Mouse (Mus musculus): Measurements from ENCODE around the gene Hsd11b1. TPM values are rescaled to one million over a fixed set of nuclear protein-coding genes. Genes with fewer than 3 reads are reported as not detected.

Hsd11b1 gene
- polyA plus RNA-seq, 1 experiment from 2014 or later: 0.21 TPM

DNA sequence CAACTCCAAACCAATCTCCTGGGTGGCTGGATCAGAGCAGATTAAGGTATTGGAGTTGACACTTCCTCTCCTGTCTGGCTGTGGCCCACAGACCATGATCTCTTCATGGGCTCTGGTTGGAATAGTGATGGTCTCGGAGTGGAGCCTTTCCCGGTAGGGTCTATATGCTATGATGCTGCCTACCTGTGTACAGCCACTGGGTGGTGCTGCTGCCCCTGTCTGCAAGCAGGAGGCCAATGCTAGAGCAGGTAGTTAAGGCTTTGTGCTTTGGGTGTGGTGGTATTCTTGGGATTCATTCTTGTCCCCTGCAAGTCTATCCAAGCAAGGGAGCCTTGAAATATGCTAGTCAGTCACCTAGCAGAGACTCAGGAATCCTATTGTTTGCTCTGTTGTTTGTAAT lies 55.7 kb downstream of the Hsd11b1 start:
- Histone ChIP-seq H3K9me3 (replicated peaks) (no peaks in the 10 kb centered on the region), H3K9ac (no peak overlapping the region), H3K27me3 (no peaks in the 10 kb centered on the region), H3K27ac (no peak overlapping the region), H3K4me1 (no peaks in the 10 kb centered on the region), H3K36me3 (no peaks in the 10 kb centered on the region), H3K4me2 (replicated peaks) (no peak overlapping the region), H3K4me3 (no peak overlapping the region)
- 57% methylated on average over 2 of the region's 2 CpGs for WGBS
- no peak for ATAC-seq (ENCODE audit: low FRiP score)

DNA sequence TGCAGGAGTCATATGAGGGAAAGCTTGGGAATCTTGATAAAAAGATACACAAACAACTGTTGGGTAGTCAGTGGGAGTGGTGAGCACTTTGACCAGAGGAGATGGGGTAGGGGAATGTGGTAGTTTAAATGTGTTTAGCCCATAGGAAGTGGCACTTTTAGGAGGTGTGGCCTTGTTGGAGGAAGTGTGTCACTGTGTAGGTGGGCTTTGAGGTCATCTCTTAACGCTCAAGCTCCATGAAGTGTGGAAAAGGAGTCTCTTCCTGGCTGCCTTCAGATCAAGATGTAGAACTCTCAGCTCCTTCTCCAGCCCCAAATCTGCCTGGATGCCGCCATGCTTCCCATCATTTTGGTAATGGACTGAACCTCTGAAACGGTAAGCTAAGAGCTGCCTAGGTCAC lies 56.4 kb downstream of the Hsd11b1 start, which contains the start of gene Lamb3:
TSS of gene Lamb3 (plus strand) at position 197 of the 400 bp plus-strand sequence.
- 89% methylated on average over 3 of the region's 3 CpGs for WGBS

DNA sequence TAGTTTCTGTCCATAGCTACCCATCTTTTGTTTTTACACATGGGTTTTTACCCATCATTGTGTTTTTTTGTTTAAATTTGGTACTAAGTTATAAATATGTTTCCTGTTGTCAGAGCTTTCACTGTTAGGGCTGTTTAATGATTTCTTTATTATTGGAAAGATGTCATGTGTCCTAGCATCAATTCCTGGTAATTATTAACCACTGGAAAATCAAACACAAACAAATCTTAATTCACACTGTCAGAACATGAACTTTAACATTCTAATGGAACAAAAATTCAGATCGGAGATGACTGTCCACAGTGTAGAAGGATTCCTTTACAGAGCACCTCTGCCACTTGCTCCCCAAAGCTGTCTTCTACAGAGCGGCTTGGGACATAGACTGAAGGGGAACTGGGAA lies 58.4 kb downstream of the Hsd11b1 start:
- Histone ChIP-seq H3K9me3 (replicated peaks) (no peaks in the 10 kb centered on the region), H3K36me3 (no peaks in the 10 kb centered on the region), H3K4me2 (replicated peaks) (no peak overlapping the region), H3K9ac (no peak overlapping the region), H3K4me3 (no peak overlapping the region), H3K27ac (no peak overlapping the region), H3K4me1 (no peaks in the 10 kb centered on the region), H3K27me3 (no peaks in the 10 kb centered on the region)
- ATAC-seq (ENCODE audit: low FRiP score): no peak
- WGBS: 91% methylated on average over 2 of the region's 2 CpGs

More for the DNA sequence above, 56.4 kb downstream of the Hsd11b1 start, which contains the start of gene Lamb3:
- no peaks in the 10 kb centered on the region for H3K9me3 ChIP-seq (replicated peaks)
- H3K9ac ChIP-seq: no peak within 1 kb of the TSS
- no peak within 1 kb of the TSS for H3K27ac ChIP-seq
- no peak within 1 kb of the TSS for H3K4me3 ChIP-seq
- H3K36me3 ChIP-seq: no peaks in the 10 kb centered on the region
- ATAC-seq (ENCODE audit: low FRiP score): no peak
- no peaks in the 10 kb centered on the region for H3K4me1 ChIP-seq
- H3K27me3 ChIP-seq: no peaks in the 10 kb centered on the region
- H3K4me2 ChIP-seq (replicated peaks): no peak within 1 kb of the TSS

DNA sequence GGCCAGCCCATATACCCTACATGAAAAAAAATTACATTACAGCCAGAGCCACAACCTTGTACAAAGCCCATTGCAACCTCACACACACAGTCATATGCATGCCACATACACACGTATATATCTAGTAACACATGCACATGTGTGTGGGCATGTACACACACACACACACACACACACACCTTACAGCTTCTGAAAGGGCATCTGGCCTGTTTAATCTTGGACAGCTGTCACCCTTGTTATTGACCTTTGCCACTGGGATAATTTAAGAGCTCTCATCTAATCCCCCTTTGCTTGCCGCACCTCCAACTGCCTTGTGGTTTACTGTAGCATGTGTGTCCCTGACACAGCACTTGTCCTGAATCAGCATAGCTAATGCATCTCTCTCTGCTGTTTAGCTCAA lies 60.1 kb downstream of the Hsd11b1 start:
- Histone ChIP-seq H3K27me3 (no peaks in the 10 kb centered on the region), H3K27ac (no peak overlapping the region), H3K36me3 (no peaks in the 10 kb centered on the region), H3K9ac (no peak overlapping the region), H3K4me2 (replicated peaks) (no peak overlapping the region), H3K9me3 (replicated peaks) (no peaks in the 10 kb centered on the region), H3K4me3 (no peak overlapping the region), H3K4me1 (no peaks in the 10 kb centered on the region)
- no peak for ATAC-seq (ENCODE audit: low FRiP score)
- WGBS: 85% methylated on average over 2 of the region's 2 CpGs

DNA sequence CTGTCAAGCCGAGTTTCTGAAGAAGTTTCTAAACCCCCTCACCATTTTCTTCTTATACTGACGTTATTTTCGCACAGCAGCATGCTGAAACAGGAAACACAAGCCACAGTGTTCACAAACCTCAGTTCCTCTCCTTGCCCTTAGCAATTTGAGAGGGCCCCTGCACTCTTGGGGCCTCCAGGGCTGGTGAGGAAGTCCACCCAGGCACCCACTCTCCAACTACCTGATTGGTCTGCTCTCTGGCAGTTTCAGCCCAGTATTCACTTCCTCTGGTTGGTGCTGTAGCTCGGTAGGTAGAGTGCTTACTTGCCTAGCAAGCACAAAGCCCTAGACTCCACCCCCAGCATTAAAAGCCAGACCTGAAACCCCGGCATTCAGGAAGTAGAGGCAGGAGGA lies 62.5 kb downstream of the Hsd11b1 start, which contains the start of gene Traf3ip3:
TSS of gene Traf3ip3 (minus strand) at position 321 of the 396 bp plus-strand sequence.
- no peaks in the 10 kb centered on the region for H3K9me3 ChIP-seq (replicated peaks)
- H3K4me1 ChIP-seq: no peaks in the 10 kb centered on the region
- H3K4me2 ChIP-seq (replicated peaks): no peak within 1 kb of the TSS
- H3K27me3 ChIP-seq: no peaks in the 10 kb centered on the region
- 68% methylated on average over 5 of the region's 5 CpGs for WGBS
- no peak within 1 kb of the TSS for H3K27ac ChIP-seq
- no peak within 1 kb of the TSS for H3K9ac ChIP-seq
- no peak within 1 kb of the TSS for H3K4me3 ChIP-seq
- no peak for ATAC-seq (ENCODE audit: low FRiP score)
- H3K36me3 ChIP-seq: no peaks in the 10 kb centered on the region

DNA sequence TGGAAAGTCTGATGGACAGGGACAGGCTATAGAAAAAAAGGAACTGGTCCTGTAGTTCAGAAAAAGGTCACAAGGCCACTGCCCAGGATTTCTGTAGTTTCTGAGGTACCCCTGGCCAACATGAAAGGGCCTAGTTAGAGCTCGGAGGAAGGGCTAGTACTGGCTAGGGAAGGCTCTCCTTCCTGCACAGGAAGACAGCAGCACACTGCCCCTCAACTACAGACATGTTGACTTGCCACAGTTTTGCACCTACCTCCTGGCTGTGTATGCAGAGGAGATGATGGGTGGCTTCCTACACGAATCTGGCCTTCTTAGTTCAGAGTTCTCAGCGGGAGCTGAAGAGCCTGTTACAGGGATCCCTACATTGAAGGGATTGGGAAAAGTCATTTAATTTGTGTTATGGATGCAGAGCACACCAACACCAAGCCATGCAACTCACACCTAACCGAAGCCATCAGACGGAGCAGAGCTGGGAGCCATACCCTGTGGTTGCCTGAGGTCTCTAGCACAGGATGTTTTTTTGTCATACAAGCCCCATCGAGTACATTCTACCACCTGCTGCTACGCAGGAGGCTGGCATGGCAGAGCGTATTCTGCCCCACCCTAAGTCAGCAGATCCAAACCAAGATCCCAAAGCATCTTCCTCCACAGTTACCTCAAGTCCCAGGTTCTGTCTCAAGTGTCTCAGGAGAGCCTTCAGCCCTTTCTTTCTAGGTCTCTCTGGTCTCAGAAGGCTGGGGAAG lies 63.1 kb downstream of the Hsd11b1 start:
- Histone ChIP-seq H3K9me3 (replicated peaks) (no peaks in the 10 kb centered on the region), H3K27me3 (no peaks in the 10 kb centered on the region), H3K4me3 (no peak overlapping the region), H3K4me2 (replicated peaks) (no peak overlapping the region), H3K4me1 (no peaks in the 10 kb centered on the region), H3K27ac (no peak overlapping the region), H3K36me3 (no peaks in the 10 kb centered on the region), H3K9ac (no peak overlapping the region)
- 84% methylated on average over 8 of the region's 8 CpGs for WGBS
- ATAC-seq (ENCODE audit: low FRiP score): no peak

DNA sequence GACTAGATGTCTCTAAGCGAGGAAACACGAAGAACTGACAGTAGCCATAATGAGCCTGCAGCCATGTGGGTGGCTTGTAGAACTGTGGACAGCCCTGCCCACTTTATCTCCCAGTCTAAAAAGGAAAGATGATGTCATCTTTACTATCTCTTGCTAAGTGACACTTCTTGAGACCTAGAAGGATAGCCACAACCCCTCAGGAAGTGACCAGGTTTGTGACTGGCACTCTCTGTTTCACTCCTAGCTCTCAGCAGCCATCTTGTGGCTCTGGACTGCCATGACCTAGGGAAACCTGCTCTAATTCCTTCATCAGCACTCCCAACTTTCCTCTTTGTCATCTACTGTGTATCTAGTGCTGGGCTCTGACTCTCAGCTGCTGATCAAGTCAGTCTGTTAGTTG lies 65.6 kb downstream of the Hsd11b1 start:
- WGBS: 81% methylated on average over 2 of the region's 2 CpGs
- ATAC-seq (ENCODE audit: low FRiP score): no peak
- no peak overlapping the region for H3K27ac ChIP-seq
- H3K4me1 ChIP-seq: no peaks in the 10 kb centered on the region
- H3K36me3 ChIP-seq: no peaks in the 10 kb centered on the region
- H3K4me2 ChIP-seq (replicated peaks): no peak overlapping the region
- H3K9me3 ChIP-seq (replicated peaks): no peaks in the 10 kb centered on the region
- H3K27me3 ChIP-seq: no peaks in the 10 kb centered on the region
- no peak overlapping the region for H3K9ac ChIP-seq
- H3K4me3 ChIP-seq: no peak overlapping the region

DNA sequence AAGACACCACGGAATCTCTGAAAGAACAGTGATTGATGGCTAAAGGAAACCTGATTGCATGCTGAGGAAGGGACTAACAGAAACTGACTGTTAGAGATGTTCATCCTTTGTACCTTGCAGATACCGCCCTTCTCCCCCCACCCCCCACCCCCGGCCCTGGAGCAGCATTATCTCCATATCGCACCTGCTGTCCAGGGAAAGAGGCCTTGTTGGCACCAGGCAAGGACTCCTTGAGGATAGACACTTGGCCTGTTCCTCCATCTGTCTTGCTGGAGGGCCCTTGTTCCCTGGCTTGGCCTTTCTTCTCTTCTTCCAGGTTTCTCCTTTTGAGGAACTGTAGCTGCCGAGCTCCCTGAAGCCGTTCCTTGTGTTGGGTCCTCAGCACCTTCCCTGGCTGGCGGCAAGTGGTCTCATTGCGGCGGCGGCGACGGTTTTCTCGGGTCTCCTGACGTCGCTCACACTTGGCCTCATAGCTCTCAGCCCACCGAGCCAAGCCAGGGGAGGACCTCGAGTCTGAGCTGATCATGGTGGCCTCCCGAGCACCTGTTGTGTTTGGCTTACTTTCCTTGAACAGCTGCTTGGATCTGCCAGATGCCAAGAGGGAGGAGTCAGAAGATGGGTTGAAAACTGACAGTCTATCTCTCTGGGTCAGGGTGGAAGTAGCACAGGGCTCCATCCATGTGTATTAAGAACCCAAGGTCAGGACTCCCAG lies 66.2 kb downstream of the Hsd11b1 start:
- H3K9me3 ChIP-seq (replicated peaks): no peaks in the 10 kb centered on the region

DNA sequence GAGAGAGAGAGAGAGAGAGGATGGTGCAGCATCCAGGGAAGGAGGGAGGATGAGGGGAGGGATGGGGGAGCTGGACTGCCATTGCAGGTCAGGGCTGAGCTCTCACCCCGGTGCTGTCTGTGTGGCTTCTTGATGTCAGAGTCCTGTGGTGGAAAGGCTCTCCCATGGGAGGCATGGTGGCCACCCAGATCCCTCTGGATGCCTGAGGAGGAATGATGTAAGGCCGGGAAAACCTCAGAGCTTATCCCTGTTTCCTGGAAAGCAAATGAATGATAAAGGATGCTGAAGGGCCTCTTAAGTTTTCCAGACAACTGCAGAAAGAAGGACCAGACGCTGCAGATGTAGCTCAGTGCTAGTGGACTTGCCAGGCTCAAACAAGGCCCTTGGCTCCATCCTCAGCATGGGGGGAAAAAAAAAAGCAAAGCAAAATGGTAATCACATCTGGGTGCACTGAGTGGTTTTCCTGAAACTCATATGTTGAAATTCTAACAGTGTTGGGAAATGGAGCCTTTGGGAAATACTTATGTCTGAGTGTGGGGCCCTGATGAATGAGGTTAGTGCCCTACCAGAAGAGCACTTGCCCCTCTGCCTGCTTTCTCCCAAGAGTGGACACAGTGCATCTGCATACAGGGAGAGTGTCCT lies 68.6 kb downstream of the Hsd11b1 start:
- Histone ChIP-seq H3K9me3 (replicated peaks) (no peaks in the 10 kb centered on the region), H3K4me2 (replicated peaks) (no peak overlapping the region), H3K27ac (no peak overlapping the region), H3K4me3 (no peak overlapping the region), H3K36me3 (no peaks in the 10 kb centered on the region), H3K27me3 (no peaks in the 10 kb centered on the region), H3K4me1 (no peaks in the 10 kb centered on the region), H3K9ac (no peak overlapping the region)
- 69% methylated on average over 3 of the region's 3 CpGs for WGBS
- no peak for ATAC-seq (ENCODE audit: low FRiP score)

More for the DNA sequence above, 66.2 kb downstream of the Hsd11b1 start:
- H3K4me1 ChIP-seq: no peaks in the 10 kb centered on the region
- no peak overlapping the region for H3K4me2 ChIP-seq (replicated peaks)
- no peak overlapping the region for H3K9ac ChIP-seq
- no peaks in the 10 kb centered on the region for H3K27me3 ChIP-seq
- no peak for ATAC-seq (ENCODE audit: low FRiP score)
- WGBS: 87% methylated on average over 18 of the region's 18 CpGs
- H3K27ac ChIP-seq: no peak overlapping the region
- H3K36me3 ChIP-seq: no peaks in the 10 kb centered on the region
- no peak overlapping the region for H3K4me3 ChIP-seq

DNA sequence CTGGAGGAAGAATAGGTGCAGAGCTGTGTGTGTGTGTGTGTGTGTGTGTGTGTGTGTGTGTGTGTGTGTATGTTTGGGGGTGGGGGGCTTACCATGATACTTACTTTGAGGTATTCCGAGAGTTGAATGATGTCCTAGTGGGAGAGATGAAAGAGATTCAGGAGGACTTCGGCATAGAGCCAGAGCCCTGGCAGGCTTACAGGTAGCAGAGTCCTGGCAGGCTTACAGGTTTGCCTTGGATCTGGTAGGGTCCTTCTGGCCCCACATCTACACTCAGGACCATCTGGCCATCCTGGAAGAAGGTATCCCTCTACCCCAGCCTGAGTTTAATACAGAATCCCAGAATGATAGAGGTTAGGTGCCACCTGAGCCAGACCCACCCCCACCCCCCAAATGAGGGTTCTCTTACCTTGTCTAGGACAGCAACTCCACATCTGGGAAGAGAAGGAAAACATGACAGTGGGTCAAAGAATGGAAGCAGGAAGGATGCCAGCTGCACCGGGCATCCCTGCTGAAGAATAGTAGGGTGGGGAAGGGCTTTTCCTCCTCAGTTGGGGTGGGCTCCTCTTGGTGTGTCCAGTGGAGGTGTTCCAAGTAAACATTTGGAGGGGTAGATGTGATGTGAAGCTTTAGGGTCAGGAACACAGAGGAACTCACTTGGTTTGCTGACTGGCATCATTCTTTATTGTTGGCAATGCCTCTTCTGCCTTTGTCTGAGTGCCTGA lies 69.3 kb downstream of the Hsd11b1 start:
- ATAC-seq (ENCODE audit: low FRiP score): no peak

DNA sequence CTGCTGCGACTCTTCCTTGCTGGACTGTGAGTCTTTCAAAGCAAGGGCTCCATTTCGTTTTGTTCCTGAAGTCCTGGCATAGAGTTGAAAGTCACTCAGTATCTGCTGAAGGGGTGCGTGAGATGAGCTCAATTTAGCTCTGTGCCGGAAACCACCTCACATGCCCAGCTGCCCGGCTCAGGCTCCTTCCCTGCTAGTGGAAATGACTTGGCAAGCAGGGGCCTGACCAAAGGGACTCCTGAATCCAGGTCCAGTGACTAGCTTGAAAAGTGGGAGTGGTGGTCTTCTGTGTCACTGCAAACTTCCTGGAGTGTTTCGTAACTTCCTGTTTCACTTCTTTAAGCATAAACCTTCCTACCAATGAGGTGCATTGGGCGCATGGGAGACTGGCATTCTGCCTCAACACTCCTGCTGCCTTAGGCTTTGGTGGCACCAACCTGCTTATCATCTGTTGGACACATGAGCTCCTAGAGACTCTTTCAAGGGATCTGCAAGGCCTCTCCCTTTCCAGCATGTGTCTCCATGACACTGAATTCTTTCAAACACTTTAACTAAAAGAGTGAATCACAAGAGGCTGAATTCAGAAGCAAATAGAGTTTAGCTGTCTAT lies 72.1 kb downstream of the Hsd11b1 start:
- H3K27ac ChIP-seq: no peak overlapping the region
- peaks cover 15% of the 10 kb centered on the region for H3K4me1 ChIP-seq
- 93% methylated on average over 7 of the region's 7 CpGs for WGBS
- no peak for ATAC-seq (ENCODE audit: low FRiP score)
- H3K9ac ChIP-seq: no peak overlapping the region
- H3K9me3 ChIP-seq (replicated peaks): no peaks in the 10 kb centered on the region
- no peaks in the 10 kb centered on the region for H3K27me3 ChIP-seq
- H3K4me2 ChIP-seq (replicated peaks): no peak overlapping the region
- H3K36me3 ChIP-seq: no peaks in the 10 kb centered on the region
- H3K4me3 ChIP-seq: no peak overlapping the region

More for the DNA sequence above, 69.3 kb downstream of the Hsd11b1 start:
- Histone ChIP-seq H3K9me3 (replicated peaks) (no peaks in the 10 kb centered on the region), H3K36me3 (no peaks in the 10 kb centered on the region), H3K9ac (no peak overlapping the region), H3K4me3 (no peak overlapping the region), H3K27me3 (no peaks in the 10 kb centered on the region), H3K4me1 (peaks cover 5% of the 10 kb centered on the region), H3K27ac (no peak overlapping the region), H3K4me2 (replicated peaks) (no peak overlapping the region)
- 89% methylated on average over 3 of the region's 3 CpGs for WGBS

All from hindbrain, embryonic 12.5 days (tissue).